Mouse (Mus musculus) heart, adult 2 months (tissue): ENCODE data around the gene Inf2.

Source experiments
- EP300 ChIP-seq: fragments of 200-500 bp; IDR thresholded peaks from 2 replicates; pipeline ENCODE4 v1.6.1; 2011; ENCODE audit warnings: low read depth, low read length, control low read depth; ENCODE audit not compliant: insufficient read depth
- POLR2A ChIP-seq: fragments of 200-500 bp; IDR thresholded peaks from 2 replicates; pipeline ENCODE4 v1.6.1; 2011; ENCODE audit warnings: mild to moderate bottlenecking, low read depth, low read length, control low read depth; ENCODE audit not compliant: insufficient read depth

GRCm38 (mm10) chr12:112570160-112570559, 18.4 kb upstream of the Inf2 start:
- TF ChIP-seq EP300 (no peak), POLR2A (no peak)
